ENCODE assay signal across 8 mouse cellular contexts in genomic region chr9:14751503-14752000, GRCm38 (mm10). TPM values are rescaled to one million over a fixed set of nuclear protein-coding genes. Genes with fewer than 3 reads are reported as not detected.
DNase-seq lines count a peak whose midpoint lies in the region; ATAC-seq and TF ChIP-seq lines count a peak whose summit lies in the region.

No protein-coding gene starts in this region.

- peaks cover 3% of the 10 kb centered on the region for H3K4me1 ChIP-seq in bone marrow macrophage, adult 2 months (ENCODE audit: control insufficient read depth, insufficient read depth, low read length)
- H3K4me1 ChIP-seq in heart, embryonic 14.5 days (ENCODE audit: control insufficient read depth in 2 of 2, insufficient read depth in 2 of 2, low read length in 2 of 2): peaks cover 0 to 6% of the 10 kb centered on the region in 2 experiments; a peak in 2 of 4 replicates
- 0 out of 2 replicates have a peak, but pooled peaks cover 6% of the 10 kb centered on the region for H3K4me1 ChIP-seq in midbrain, embryonic 14.5 days (ENCODE audit: control insufficient read depth, insufficient read depth, low read length)

- no peaks in the 10 kb centered on the region for H3K9me3 ChIP-seq in heart, embryonic 14.5 days (ENCODE audit: control insufficient read depth, low read length)
- H3K9me3 ChIP-seq in midbrain, embryonic 14.5 days (ENCODE audit: control insufficient read depth, low read length): no peaks in the 10 kb centered on the region

- H3K27me3 ChIP-seq in heart, embryonic 14.5 days (ENCODE audit: control insufficient read depth, insufficient read depth, low read length): peaks cover 8% of the 10 kb centered on the region
- peaks cover 9% of the 10 kb centered on the region for H3K27me3 ChIP-seq in midbrain, embryonic 14.5 days (ENCODE audit: control insufficient read depth, insufficient read depth, low read length)

- DNase-seq in layer of hippocampus, adult 2 months (ENCODE audit: low spot score in 2 of 2): no peak
- DNase-seq in layer of hippocampus, postnatal 36 days: no peak
- peak; percentile 47 to 64 for DNase-seq in kidney, postnatal 4 days
- peak; percentile 67 for DNase-seq in midbrain, embryonic 14.5 days
- peak; percentile 37 for DNase-seq in thymus, postnatal 25 days
- DNase-seq in layer of hippocampus, adult 9-11 months: no peak

- no peaks in the 10 kb centered on the region for H3K36me3 ChIP-seq in heart, embryonic 14.5 days (ENCODE audit: control insufficient read depth, insufficient read depth, low read length)
- no peaks in the 10 kb centered on the region for H3K36me3 ChIP-seq in midbrain, embryonic 14.5 days (ENCODE audit: control insufficient read depth, insufficient read depth, low read length)

- no peak overlapping the region for H3K27ac ChIP-seq in layer of hippocampus, adult 2 months
- no peak overlapping the region for H3K27ac ChIP-seq in bone marrow macrophage, adult 2 months (ENCODE audit: insufficient read depth, low read depth, low read length)
- no peak overlapping the region for H3K27ac ChIP-seq in heart, embryonic 14.5 days (replicated peaks in 1 of 2; ENCODE audit: control insufficient read depth in 1 of 2, insufficient read depth in 1 of 2, low read depth in 2 of 2, low read length in 2 of 2)
- no peak overlapping the region for H3K27ac ChIP-seq in midbrain, embryonic 14.5 days (replicated peaks; ENCODE audit: low read depth, low read length)

- peak overlapping the region; percentile 71 for H3K9ac ChIP-seq in heart, embryonic 14.5 days (ENCODE audit: low read length)
- H3K9ac ChIP-seq in midbrain, embryonic 14.5 days (replicated peaks; ENCODE audit: low read length): peak overlapping the region; percentile 64

- ATAC-seq in heart, embryonic 14.5 days (ENCODE audit: insufficient number of reproducible peaks, insufficient read depth, low FRiP score, low read depth): no peak; the same call in 1 of the 2 replicates
- ATAC-seq in midbrain, embryonic 14.5 days (ENCODE audit: low FRiP score, low TSS enrichment): peak; percentile 72

- no peak for TF ChIP-seq POLR2A in bone marrow macrophage, adult 2 months (IDR thresholded peaks at IDR 0.05; ENCODE audit: borderline replicate concordance, low read depth, low read length)

- no peak for TF ChIP-seq CTCF in layer of hippocampus, adult 2 months (conservative IDR thresholded peaks at IDR 0.05)
- TF ChIP-seq CTCF in bone marrow macrophage, adult 2 months (IDR thresholded peaks at IDR 0.05; ENCODE audit: low read depth, low read length): no peak

- WGBS in heart, embryonic 14.5 days: 1% methylated on average over 50 of the region's 50 CpGs
- WGBS in midbrain, embryonic 14.5 days: under 1% methylated on average over 50 of the region's 50 CpGs

- peak overlapping the region; percentile 93 for H3K4me2 ChIP-seq in heart, embryonic 14.5 days (ENCODE audit: low read length)
- peak overlapping the region; percentile 72 for H3K4me2 ChIP-seq in midbrain, embryonic 14.5 days (ENCODE audit: low read length)

- H3K4me3 ChIP-seq in layer of hippocampus, adult 2 months: peak overlapping the region; percentile 49
- peak overlapping the region; percentile 67 for H3K4me3 ChIP-seq in bone marrow macrophage, adult 2 months (ENCODE audit: insufficient read depth, low read length)
- H3K4me3 ChIP-seq in heart, embryonic 14.5 days (ENCODE audit: control insufficient read depth in 1 of 2, insufficient read depth in 1 of 2, low read depth in 1 of 2, low read length in 2 of 2): peak overlapping the region; percentile 55 to 57
- H3K4me3 ChIP-seq in midbrain, embryonic 14.5 days (replicated peaks; ENCODE audit: low read depth, low read length): peak overlapping the region; percentile 47

RNA-seq across cellular contexts. Expression of gene Fut4, which starts 0.6 kb away (rescaled TPM):
- total RNA-seq in layer of hippocampus, adult 2 months (2021): under 1 TPM; 0.27 to 0.36 TPM
- under 1 TPM; 0.15 to 0.18 TPM for total RNA-seq in layer of hippocampus, postnatal 36 days (2021)
- 2.4 and 3.0 TPM in 2 replicates for polyA plus RNA-seq in bone marrow macrophage, adult 2 months (2012; ENCODE audit: insufficient read depth, insufficient read length, missing spikeins)
- 1.1 and 1.2 TPM in 2 replicates for polyA plus RNA-seq in heart, embryonic 14.5 days (2014; fragmentation: Nextera tagmentation; extraction: Ambion mirVana)
- polyA plus RNA-seq in midbrain, embryonic 14.5 days (2014; fragmentation: Nextera tagmentation; extraction: Ambion mirVana): 1.3 and 1.9 TPM in 2 replicates

RNA-seq across cellular contexts. Expression of gene Piwil4, which starts 11.0 kb away (rescaled TPM):
- not detected for total RNA-seq in layer of hippocampus, adult 2 months (2021)
- not detected for total RNA-seq in layer of hippocampus, postnatal 36 days (2021)
- not detected in 2 replicates for polyA plus RNA-seq in bone marrow macrophage, adult 2 months (2012; ENCODE audit: insufficient read depth, insufficient read length, missing spikeins)
- 0.07 TPM in 1 of 2 replicates, not detected in the other for polyA plus RNA-seq in heart, embryonic 14.5 days (2014; fragmentation: Nextera tagmentation; extraction: Ambion mirVana)
- polyA plus RNA-seq in midbrain, embryonic 14.5 days (2014; fragmentation: Nextera tagmentation; extraction: Ambion mirVana): 0.40 and 0.41 TPM in 2 replicates

RNA-seq across cellular contexts. Expression of gene 1700012B09Rik, which starts 19.3 kb away (rescaled TPM):
- total RNA-seq in layer of hippocampus, adult 2 months (2021): 1 to 10 TPM in 1 of 2 experiments, not detected in 1; 1.1 TPM
- not detected for total RNA-seq in layer of hippocampus, postnatal 36 days (2021)
- polyA plus RNA-seq in bone marrow macrophage, adult 2 months (2012; ENCODE audit: insufficient read depth, insufficient read length, missing spikeins): not detected in 2 replicates
- polyA plus RNA-seq in heart, embryonic 14.5 days (2014; fragmentation: Nextera tagmentation; extraction: Ambion mirVana): not detected in 2 replicates
- polyA plus RNA-seq in midbrain, embryonic 14.5 days (2014; fragmentation: Nextera tagmentation; extraction: Ambion mirVana): 0.67 and 1.2 TPM in 2 replicates

RNA-seq across cellular contexts. Expression of gene Mre11a, which starts 32.9 kb away (rescaled TPM):
- total RNA-seq in layer of hippocampus, adult 2 months (2021): 10 to 100 TPM in 1 of 2 experiments, 1 to 10 TPM in 1; 9.8 to 15.4 TPM
- 10 to 100 TPM; 13.6 to 14.6 TPM for total RNA-seq in layer of hippocampus, postnatal 36 days (2021)
- 22.0 and 25.2 TPM in 2 replicates for polyA plus RNA-seq in bone marrow macrophage, adult 2 months (2012; ENCODE audit: insufficient read depth, insufficient read length, missing spikeins)
- 11.9 and 14.7 TPM in 2 replicates for polyA plus RNA-seq in heart, embryonic 14.5 days (2014; fragmentation: Nextera tagmentation; extraction: Ambion mirVana)
- polyA plus RNA-seq in midbrain, embryonic 14.5 days (2014; fragmentation: Nextera tagmentation; extraction: Ambion mirVana): 9.0 and 16.1 TPM in 2 replicates

RNA-seq across cellular contexts. Expression of gene Ankrd49, which starts 33.1 kb away (rescaled TPM):
- total RNA-seq in layer of hippocampus, adult 2 months (2021): 10 to 100 TPM; 13.6 to 17.0 TPM
- total RNA-seq in layer of hippocampus, postnatal 36 days (2021): 10 to 100 TPM; 12.7 to 19.6 TPM
- polyA plus RNA-seq in bone marrow macrophage, adult 2 months (2012; ENCODE audit: insufficient read depth, insufficient read length, missing spikeins): 12.7 and 19.1 TPM in 2 replicates
- polyA plus RNA-seq in heart, embryonic 14.5 days (2014; fragmentation: Nextera tagmentation; extraction: Ambion mirVana): 22.4 and 23.2 TPM in 2 replicates
- polyA plus RNA-seq in midbrain, embryonic 14.5 days (2014; fragmentation: Nextera tagmentation; extraction: Ambion mirVana): 32.2 and 35.4 TPM in 2 replicates

Comparison
In these comparisons a context has a peak if more than half of its experiments do, and no peak if none do; other contexts are left out.
1. DNase-seq: peak in kidney, postnatal 4 days (2 of 2), midbrain, embryonic 14.5 days (single experiment) and thymus, postnatal 25 days (single experiment); none in layer of hippocampus, adult 2 months (0 of 2), layer of hippocampus, postnatal 36 days (0 of 2) and layer of hippocampus, adult 9-11 months (single experiment).
2. Peak in every context shown above with its lines, with median percentiles within 50 percentile points of each other: H3K4me3 ChIP-seq.